Mouse (Mus musculus) limb, embryonic 11.5 days (tissue): ENCODE measurements around the gene Gzma. TPM values are rescaled to one million over a fixed set of nuclear protein-coding genes. Genes with fewer than 3 reads are reported as not detected.

Experiments used
- polyA plus RNA-seq: library from polyadenylated mRNA; unstranded; fragments of >200 nt; fragmentation: Nextera tagmentation; extraction: Ambion mirVana; gene quantifications from 2 replicates; pipeline ENCODE4 v1.2.1, GENCODE M21; 2014

Gene Gzma
- polyA plus RNA-seq, 1 experiment from 2014 or later, result not detected

Other genes starting within 250 kb of the Gzma start
- gene Mtrex, start 173.6 kb downstream of the Gzma start, polyA plus RNA-seq, result 105 and 110 TPM in 2 replicates
- gene Dhx29, start 173.5 kb downstream of the Gzma start, polyA plus RNA-seq, result 33.2 and 39.9 TPM in 2 replicates
- 0.15 TPM in 1 of 2 replicates, not detected in the other for gene Ccno, start 113.2 kb downstream of the Gzma start, polyA plus RNA-seq
- gene Mcidas, start 107.1 kb downstream of the Gzma start, polyA plus RNA-seq, result not detected in 2 replicates
- gene Cdc20b, start 65.9 kb downstream of the Gzma start, polyA plus RNA-seq, result not detected in 2 replicates
- gene Gpx8, start 54.6 kb downstream of the Gzma start, polyA plus RNA-seq, result 111 and 115 TPM in 2 replicates
- gene Esm1, start 108.7 kb upstream of the Gzma start, polyA plus RNA-seq, result 2.1 and 2.6 TPM in 2 replicates
- gene Gzmk, start 124.9 kb upstream of the Gzma start, polyA plus RNA-seq, result not detected in 2 replicates
- 7.1 and 8.8 TPM in 2 replicates for gene BC067074, start 192.2 kb upstream of the Gzma start, polyA plus RNA-seq